Mouse (Mus musculus): ENCODE data around the gene C2. TPM values are rescaled to one million over a fixed set of nuclear protein-coding genes. Genes with fewer than 3 reads are reported as not detected.

C2 gene
- polyA plus RNA-seq, 1 experiment from 2014 or later = 1.4 TPM

GRCm38 (mm10) chr17:34891377-34891776, 6.7 kb downstream of the C2 start:
- no peaks in the 10 kb centered on the region for H3K27me3 ChIP-seq
- H3K9ac ChIP-seq = no peak overlapping the region
- no peak for ATAC-seq
- no peak overlapping the region for H3K4me3 ChIP-seq
- no peaks in the 10 kb centered on the region for H3K9me3 ChIP-seq (replicated peaks)
- peaks cover 21% of the 10 kb centered on the region for H3K4me1 ChIP-seq
- H3K36me3 ChIP-seq (ENCODE audit: poor library complexity, severe bottlenecking) = peaks cover 10% of the 10 kb centered on the region
- H3K4me2 ChIP-seq = no peak overlapping the region
- 96% methylated on average over 2 of the region's 2 CpGs for WGBS
- H3K27ac ChIP-seq = no peak overlapping the region

GRCm38 (mm10) chr17:34890074-34890743, 7.9 kb downstream of the C2 start:
- WGBS = 87% methylated on average over 12 of the region's 12 CpGs
- H3K27ac ChIP-seq = no peak overlapping the region
- H3K36me3 ChIP-seq (ENCODE audit: poor library complexity, severe bottlenecking) = no peaks in the 10 kb centered on the region
- no peak for ATAC-seq
- peaks cover 10% of the 10 kb centered on the region for H3K4me1 ChIP-seq
- no peak overlapping the region for H3K4me3 ChIP-seq
- no peak overlapping the region for H3K4me2 ChIP-seq
- H3K27me3 ChIP-seq = no peaks in the 10 kb centered on the region
- H3K9me3 ChIP-seq (replicated peaks) = no peaks in the 10 kb centered on the region
- H3K9ac ChIP-seq = no peak overlapping the region

DNA sequence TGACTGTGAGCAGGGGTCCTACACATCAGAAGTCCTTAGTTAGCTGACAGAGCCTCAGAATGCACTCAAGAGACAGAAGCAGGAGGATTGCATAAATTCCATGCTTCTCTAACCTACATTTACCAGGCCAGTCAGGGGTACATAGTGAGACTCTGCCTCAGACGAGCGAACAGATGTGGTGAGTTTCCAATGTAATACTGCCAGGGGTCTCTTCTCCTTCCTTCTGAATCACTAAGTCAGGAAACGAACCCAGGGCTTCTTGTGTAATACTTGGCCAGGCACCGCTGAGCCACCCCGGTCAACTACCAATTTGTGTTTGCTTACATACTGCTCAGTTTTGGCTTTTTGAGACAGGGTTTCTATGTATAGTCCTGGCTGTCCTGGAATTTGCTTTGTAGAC, 10.1 kb downstream of the C2 start:
- Histone ChIP-seq H3K27ac (no peak overlapping the region), H3K36me3 (ENCODE audit: poor library complexity, severe bottlenecking) (no peaks in the 10 kb centered on the region), H3K9me3 (replicated peaks) (no peaks in the 10 kb centered on the region), H3K9ac (no peak overlapping the region), H3K4me1 (no peaks in the 10 kb centered on the region), H3K4me3 (no peak overlapping the region), H3K27me3 (no peaks in the 10 kb centered on the region), H3K4me2 (no peak overlapping the region)
- 87% methylated on average over 5 of the region's 5 CpGs for WGBS
- ATAC-seq = no peak

GRCm38 (mm10) chr17:34885615-34886014, 12.4 kb downstream of the C2 start:
- ATAC-seq = no peak

GRCm38 (mm10) chr17:34884704-34885103, 13.4 kb downstream of the C2 start:
- no peak for ATAC-seq
- no peak overlapping the region for H3K9ac ChIP-seq

More at GRCm38 (mm10) chr17:34885615-34886014, 12.4 kb downstream of the C2 start:
- Histone ChIP-seq H3K4me1 (no peaks in the 10 kb centered on the region), H3K4me2 (no peak overlapping the region), H3K9ac (no peak overlapping the region), H3K9me3 (replicated peaks) (no peaks in the 10 kb centered on the region), H3K27ac (no peak overlapping the region), H3K27me3 (peaks cover 10% of the 10 kb centered on the region; the same call in 1 of the 2 replicates), H3K4me3 (no peak overlapping the region), H3K36me3 (ENCODE audit: poor library complexity, severe bottlenecking) (no peaks in the 10 kb centered on the region)
- WGBS = 89% methylated on average over 3 of the region's 3 CpGs

DNA sequence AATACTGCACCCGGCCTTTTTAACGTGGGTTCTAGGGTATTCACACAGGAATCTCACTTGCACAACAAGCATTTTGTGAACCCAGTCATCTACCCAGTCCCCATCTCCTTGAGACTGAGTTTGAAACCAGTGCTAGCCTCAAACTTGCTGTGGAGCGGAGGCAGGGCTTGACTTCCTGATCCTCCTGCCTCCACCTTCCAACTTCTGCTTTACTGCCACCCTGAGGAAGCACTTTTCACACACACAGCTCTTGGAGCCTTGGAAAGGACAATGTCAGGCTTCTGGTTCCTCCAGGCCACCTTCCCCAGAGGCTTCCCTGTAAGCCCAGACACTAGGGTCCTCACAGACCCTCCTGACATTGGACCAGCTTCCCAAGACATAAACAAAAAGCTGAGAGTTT, 14.7 kb downstream of the C2 start:
- Histone ChIP-seq H3K36me3 (ENCODE audit: poor library complexity, severe bottlenecking) (no peaks in the 10 kb centered on the region), H3K4me3 (no peak overlapping the region), H3K27ac (no peak overlapping the region), H3K9ac (no peak overlapping the region), H3K4me1 (no peaks in the 10 kb centered on the region), H3K4me2 (no peak overlapping the region), H3K27me3 (peaks cover 10% of the 10 kb centered on the region; the same call in 1 of the 2 replicates), H3K9me3 (replicated peaks) (no peaks in the 10 kb centered on the region)
- ATAC-seq = no peak
- WGBS = 65% methylated on average over 3 of the region's 3 CpGs

More at GRCm38 (mm10) chr17:34884704-34885103, 13.4 kb downstream of the C2 start:
- Histone ChIP-seq H3K27ac (no peak overlapping the region), H3K9me3 (replicated peaks) (no peaks in the 10 kb centered on the region), H3K27me3 (peaks cover 10% of the 10 kb centered on the region; the same call in 1 of the 2 replicates), H3K4me1 (no peaks in the 10 kb centered on the region), H3K4me2 (no peak overlapping the region), H3K4me3 (no peak overlapping the region), H3K36me3 (ENCODE audit: poor library complexity, severe bottlenecking) (no peaks in the 10 kb centered on the region)
- 87% methylated on average over 6 of the region's 6 CpGs for WGBS

GRCm38 (mm10) chr17:34881683-34882310, 16.3 kb downstream of the C2 start, which contains the start of gene Gm20547:
Gene Gm20547 (minus strand): TSS chr17:34882042.
- Histone ChIP-seq H3K9me3 (replicated peaks) (no peaks in the 10 kb centered on the region), H3K9ac (no peak within 1 kb of the TSS), H3K4me1 (no peaks in the 10 kb centered on the region), H3K4me3 (no peak within 1 kb of the TSS), H3K36me3 (ENCODE audit: poor library complexity, severe bottlenecking) (no peaks in the 10 kb centered on the region), H3K27ac (no peak within 1 kb of the TSS), H3K27me3 (peaks cover 10% of the 10 kb centered on the region; the same call in 1 of the 2 replicates), H3K4me2 (no peak within 1 kb of the TSS)
- ATAC-seq = no peak
- WGBS = 9% methylated on average over 15 of the region's 15 CpGs

DNA sequence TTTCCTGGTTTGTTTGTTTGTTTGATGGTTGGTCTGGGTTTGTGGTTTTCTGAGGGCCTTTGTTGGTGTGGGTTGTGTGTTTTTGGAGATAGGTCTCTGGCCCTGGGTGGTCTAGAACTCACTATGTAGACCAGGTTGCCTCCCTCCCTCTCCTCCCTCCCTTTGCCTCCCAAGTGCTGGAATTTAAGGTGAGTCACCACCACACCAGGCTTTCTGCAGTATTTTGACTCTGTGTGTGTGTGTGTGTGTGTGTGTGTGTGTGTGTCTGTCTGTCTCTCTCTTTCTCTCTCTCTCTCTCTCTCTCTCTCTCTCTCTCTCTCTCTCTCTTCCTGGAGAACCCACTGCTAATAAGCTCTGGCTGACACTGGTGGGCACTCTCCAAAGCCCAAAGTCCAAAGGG, 16.9 kb downstream of the C2 start:
- Histone ChIP-seq H3K27ac (no peak overlapping the region), H3K4me1 (no peaks in the 10 kb centered on the region)
- no peak for ATAC-seq

DNA sequence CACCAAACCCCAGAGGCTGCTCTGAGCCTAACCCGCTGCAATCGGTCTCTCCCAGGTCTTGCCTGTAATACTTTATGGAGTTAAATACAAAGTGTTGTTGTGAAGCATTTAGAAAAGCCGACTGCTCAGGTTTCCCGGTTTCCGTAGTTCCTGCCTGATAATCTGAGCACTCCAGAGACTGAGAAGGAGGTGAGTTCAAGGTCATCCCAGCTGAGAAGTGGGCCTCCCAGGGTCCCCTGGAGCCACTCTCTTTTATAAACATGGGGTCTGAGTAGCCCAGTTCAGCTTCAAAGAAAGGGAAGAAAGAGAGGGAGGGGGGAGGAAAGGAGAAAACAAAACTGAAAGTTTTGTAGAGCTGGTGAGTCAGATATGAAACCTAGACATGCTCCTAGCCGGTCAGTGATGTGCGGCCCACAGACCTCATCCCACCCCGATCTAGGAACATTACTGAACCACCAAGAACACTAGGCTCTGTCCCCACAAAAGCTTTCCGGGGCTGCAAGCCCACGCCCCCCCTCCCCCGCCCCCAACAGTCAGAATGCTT, 18.7 kb downstream of the C2 start, which contains the start of gene Zbtb12:
Gene Zbtb12 (plus strand): TSS at position 148 of the 544 bp plus-strand sequence.
- no peaks in the 10 kb centered on the region for H3K9me3 ChIP-seq (replicated peaks)
- 65% methylated on average over 11 of the region's 11 CpGs for WGBS

More for the DNA sequence above, 16.9 kb downstream of the C2 start:
- H3K4me2 ChIP-seq = no peak overlapping the region
- H3K9ac ChIP-seq = no peak overlapping the region
- H3K27me3 ChIP-seq = peaks cover 10% of the 10 kb centered on the region; the same call in 1 of the 2 replicates
- no peak overlapping the region for H3K4me3 ChIP-seq
- H3K36me3 ChIP-seq (ENCODE audit: poor library complexity, severe bottlenecking) = no peaks in the 10 kb centered on the region
- no peaks in the 10 kb centered on the region for H3K9me3 ChIP-seq (replicated peaks)

GRCm38 (mm10) chr17:34874321-34874720, 23.7 kb downstream of the C2 start:
- ATAC-seq = no peak
- no peaks in the 10 kb centered on the region for H3K36me3 ChIP-seq (ENCODE audit: poor library complexity, severe bottlenecking)
- no peak overlapping the region for H3K4me2 ChIP-seq
- H3K9ac ChIP-seq = no peak overlapping the region
- H3K4me1 ChIP-seq = no peaks in the 10 kb centered on the region
- H3K4me3 ChIP-seq = no peak overlapping the region
- 92% methylated on average over 6 of the region's 6 CpGs for WGBS
- H3K27me3 ChIP-seq = no peaks in the 10 kb centered on the region
- no peak overlapping the region for H3K27ac ChIP-seq
- no peaks in the 10 kb centered on the region for H3K9me3 ChIP-seq (replicated peaks)

More for the DNA sequence above, 18.7 kb downstream of the C2 start, which contains the start of gene Zbtb12:
- Histone ChIP-seq H3K27me3 (peaks cover 10% of the 10 kb centered on the region; the same call in 1 of the 2 replicates), H3K4me1 (no peaks in the 10 kb centered on the region), H3K9ac (no peak within 1 kb of the TSS), H3K4me2 (no peak within 1 kb of the TSS), H3K36me3 (ENCODE audit: poor library complexity, severe bottlenecking) (no peaks in the 10 kb centered on the region), H3K27ac (no peak within 1 kb of the TSS), H3K4me3 (no peak within 1 kb of the TSS)
- ATAC-seq = no peak

GRCm38 (mm10) chr17:34865981-34866380, 32.1 kb downstream of the C2 start:
- no peaks in the 10 kb centered on the region for H3K36me3 ChIP-seq (ENCODE audit: poor library complexity, severe bottlenecking)
- no peaks in the 10 kb centered on the region for H3K9me3 ChIP-seq (replicated peaks)
- ATAC-seq = no peak
- 67% methylated on average over 7 of the region's 7 CpGs for WGBS
- 0 out of 2 replicates have a peak, but pooled peaks cover 11% of the 10 kb centered on the region for H3K27me3 ChIP-seq
- no peaks in the 10 kb centered on the region for H3K4me1 ChIP-seq
- H3K9ac ChIP-seq = no peak overlapping the region
- H3K4me3 ChIP-seq = no peak overlapping the region
- H3K27ac ChIP-seq = no peak overlapping the region
- no peak overlapping the region for H3K4me2 ChIP-seq

DNA sequence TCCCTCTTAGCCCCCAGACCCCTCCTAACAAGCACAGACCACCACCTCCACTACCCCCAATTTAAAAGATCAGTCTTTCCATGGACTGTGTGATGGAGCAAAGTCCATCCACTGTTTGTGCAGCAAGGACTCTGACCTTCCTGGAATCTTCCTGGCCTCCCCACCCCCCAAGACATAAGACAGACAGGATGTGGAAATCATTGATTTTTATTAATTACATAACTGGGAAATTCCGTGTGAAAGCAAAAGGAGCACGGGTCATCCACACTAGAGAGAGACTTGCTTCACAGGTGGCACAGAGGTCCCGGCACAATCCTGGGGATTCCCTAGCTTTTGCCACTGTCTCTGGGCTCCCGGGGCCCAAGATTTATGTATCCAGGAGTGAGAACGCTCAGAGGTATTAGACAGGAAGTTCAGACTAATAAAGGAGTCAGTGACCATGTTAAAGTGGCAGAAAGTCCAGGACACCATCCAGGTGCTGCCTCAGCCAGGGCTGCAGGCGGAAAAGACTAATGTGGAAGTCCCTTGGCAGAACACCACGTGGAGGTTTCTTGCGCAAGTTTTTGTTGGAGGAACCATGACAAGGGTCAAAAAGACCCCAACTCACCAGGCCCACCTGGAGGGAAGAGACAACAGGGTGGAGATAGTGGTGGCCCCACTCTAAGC, 35.5 kb downstream of the C2 start, which contains the start of gene Cfb:
Gene Cfb (minus strand): TSS at position 103 of the 666 bp plus-strand sequence.
- Histone ChIP-seq H3K4me3 (no peak within 1 kb of the TSS), H3K4me1 (no peaks in the 10 kb centered on the region), H3K27ac (no peak within 1 kb of the TSS), H3K4me2 (no peak within 1 kb of the TSS), H3K9ac (no peak within 1 kb of the TSS), H3K9me3 (replicated peaks) (no peaks in the 10 kb centered on the region), H3K27me3 (0 out of 2 replicates have a peak, but pooled peaks cover 11% of the 10 kb centered on the region), H3K36me3 (ENCODE audit: poor library complexity, severe bottlenecking) (peaks cover 6% of the 10 kb centered on the region)
- ATAC-seq = no peak
- WGBS = 75% methylated on average over 8 of the region's 8 CpGs

Measured in forebrain, embryonic 13.5 days (tissue).